Mouse (Mus musculus) lung, postnatal 25 days (tissue): Measurements from ENCODE around the gene Nploc4.
A peak's percentile ranks its signal among the peaks of the same experiment; 100 is the strongest.
"Not testable (repeated sequence)": the region's sequence is repeated elsewhere in the genome, so short reads cannot be mapped to it uniquely, and the experiment has no call there.

Experiments
- DNase-seq: peaks from one replicate; pipeline ENCODE4 v3.0.0; 2022; ENCODE audit warnings: low spot score

The Nploc4 gene

GRCm38 (mm10) chr11:120442765-120443280, 5.3 kb upstream of the Nploc4 start:
- no peak for DNase-seq

GRCm38 (mm10) chr11:120442344-120442743, 4.8 kb upstream of the Nploc4 start, which contains the start of gene Tspan10:
TSS of gene Tspan10 (plus strand) at chr11:120442644.
- DNase-seq: no peak

- DNase-seq: no peak
Observed at GRCm38 (mm10) chr11:120437857-120438385, 413 bp upstream of the Nploc4 start.

GRCm38 (mm10) chr11:120426727-120427126, 10.8 kb downstream of the Nploc4 start:
- DNase-seq: no peak

- peak; percentile 37 for DNase-seq
Observed at GRCm38 (mm10) chr11:120423569-120424295, 13.8 kb downstream of the Nploc4 start.

- no peak for DNase-seq
Observed at GRCm38 (mm10) chr11:120422651-120423568, 14.6 kb downstream of the Nploc4 start.

- no peak for DNase-seq
Observed at GRCm38 (mm10) chr11:120418592-120418991, 18.9 kb downstream of the Nploc4 start.

- no peak for DNase-seq
Observed at GRCm38 (mm10) chr11:120417852-120418251, 19.7 kb downstream of the Nploc4 start.

GRCm38 (mm10) chr11:120413621-120414020, 23.9 kb downstream of the Nploc4 start:
- not testable (repeated sequence) for DNase-seq

GRCm38 (mm10) chr11:120406445-120406844, 31.1 kb downstream of the Nploc4 start:
- no peak for DNase-seq

GRCm38 (mm10) chr11:120405867-120406266, 31.6 kb downstream of the Nploc4 start:
- DNase-seq: no peak

GRCm38 (mm10) chr11:120404814-120405213, 32.7 kb downstream of the Nploc4 start:
- no peak for DNase-seq

GRCm38 (mm10) chr11:120399319-120399718, 38.2 kb downstream of the Nploc4 start:
- DNase-seq: no peak

- DNase-seq: no peak
Observed at GRCm38 (mm10) chr11:120397602-120398001, 39.9 kb downstream of the Nploc4 start.

GRCm38 (mm10) chr11:120395661-120396060, 41.8 kb downstream of the Nploc4 start:
- no peak for DNase-seq

- DNase-seq: no peak
Observed at GRCm38 (mm10) chr11:120388580-120388979, 48.9 kb downstream of the Nploc4 start.

GRCm38 (mm10) chr11:120387157-120387556, 50.4 kb downstream of the Nploc4 start:
- DNase-seq: no peak

- no peak for DNase-seq
Observed at GRCm38 (mm10) chr11:120386632-120387031, 50.9 kb downstream of the Nploc4 start.

GRCm38 (mm10) chr11:120382509-120382908, 55.0 kb downstream of the Nploc4 start:
- DNase-seq: no peak

GRCm38 (mm10) chr11:120381157-120381556, 56.4 kb downstream of the Nploc4 start:
- DNase-seq: no peak

GRCm38 (mm10) chr11:120380271-120380670, 57.2 kb downstream of the Nploc4 start:
- DNase-seq: no peak
